Mouse (Mus musculus) E14TG2a.4 (cell line): ENCODE measurements around the gene Satb1.

Source experiments
- CTCF ChIP-seq: conservative IDR thresholded peaks from 2 replicates; pipeline ENCODE4 v1.5.1; 2014; ENCODE audit warnings: low read length
- NANOG ChIP-seq: IDR thresholded peaks from 2 replicates; pipeline ENCODE4 v1.6.1; 2014; ENCODE audit warnings: borderline replicate concordance, low read length, mixed read lengths

DNA sequence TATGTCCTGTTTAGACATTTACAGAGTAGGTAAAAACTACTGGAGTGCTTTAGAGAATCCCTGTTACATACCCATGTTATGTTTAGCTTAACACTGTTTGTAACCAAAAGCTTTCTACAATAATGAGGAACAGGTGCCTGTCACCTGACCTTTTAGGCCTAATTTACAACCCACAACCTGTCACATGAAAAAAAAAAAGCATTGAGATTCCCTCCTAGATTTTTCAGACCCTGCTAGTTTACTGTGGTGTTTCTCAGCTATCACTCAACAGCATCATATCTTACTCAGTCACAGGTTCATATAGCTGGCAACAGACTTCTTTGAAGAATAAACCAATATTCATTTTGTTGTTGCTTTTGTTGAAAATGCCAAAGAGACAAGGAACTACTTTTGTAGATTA, 3.7 kb downstream of the Satb1 start:
- TF ChIP-seq CTCF (no peak), NANOG (no peak)
